Mouse (Mus musculus) hindbrain, embryonic 16.5 days (tissue): ENCODE measurements around the gene Gpr108. TPM values are rescaled to one million over a fixed set of nuclear protein-coding genes. Genes with fewer than 3 reads are reported as not detected.

ENCODE experiments used
- ATAC-seq: fragments of 200-750 bp; cut with Nextera tagmentation; 2 replicates; pipeline ENCODE4 v1.8.0; 2017; ENCODE audit warnings: moderate TSS enrichment, moderate library complexity
- H3K27ac ChIP-seq: fragments of 300-500 bp; sonication (generic); 2 replicates; pipeline ENCODE4 v1.5.1; 2014; ENCODE audit warnings: low read depth, mild to moderate bottlenecking, control low read depth, low read length, moderate library complexity
- H3K27me3 ChIP-seq: fragments of 300-500 bp; sonication (generic); replicated peaks from 2 replicates; pipeline ENCODE4 v1.6.1; 2014; ENCODE audit warnings: low read length; ENCODE audit not compliant: control insufficient read depth, insufficient read depth
- H3K36me3 ChIP-seq: fragments of 300-500 bp; sonication (generic); 2 replicates; pipeline ENCODE4 v1.6.1; 2014; ENCODE audit warnings: mild to moderate bottlenecking, low read length, moderate library complexity, mixed read lengths; ENCODE audit not compliant: control insufficient read depth, insufficient read depth
- H3K4me1 ChIP-seq: fragments of 300-500 bp; sonication (generic); 2 replicates; pipeline ENCODE4 v1.6.1; 2014; ENCODE audit warnings: low read depth, low read length; ENCODE audit not compliant: control insufficient read depth, insufficient read depth
- H3K4me2 ChIP-seq: fragments of 300-500 bp; sonication (generic); 2 replicates; pipeline ENCODE4 v1.6.1; 2014; ENCODE audit warnings: mild to moderate bottlenecking, low read length, control low read depth, moderate library complexity
- H3K4me3 ChIP-seq: fragments of 300-500 bp; sonication (generic); 2 replicates; pipeline ENCODE4 v1.5.1; 2014; ENCODE audit warnings: mild to moderate bottlenecking, low read length, control low read depth, moderate library complexity
- H3K9ac ChIP-seq: fragments of 300-500 bp; sonication (generic); 2 replicates; pipeline ENCODE4 v1.6.1; 2014; ENCODE audit warnings: low read depth, mild to moderate bottlenecking, control low read depth, low read length, moderate library complexity
- H3K9me3 ChIP-seq: fragments of 300-500 bp; sonication (generic); 2 replicates; pipeline ENCODE4 v1.6.1; 2014; ENCODE audit warnings: mild to moderate bottlenecking, low read length, moderate library complexity; ENCODE audit not compliant: control insufficient read depth
- WGBS: fragments of 180-500 bp; shearing (Covaris S2); extraction: QIAGEN DNeasy Blood & Tissue Kit; methylation state at CpG from one replicate; pipeline ENCODE4 v1.1.7; 2014; 5-methylcytosine and 5-hydroxymethylcytosine counted together
- polyA plus RNA-seq: library from polyadenylated mRNA; unstranded; fragments of >200 nt; fragmentation: Nextera tagmentation; extraction: Ambion mirVana; gene quantifications from 2 replicates; pipeline ENCODE4 v1.2.1, GENCODE M21; 2015

Gpr108 gene
- polyA plus RNA-seq, 1 experiment from 2014 or later = 24.2 TPM

GRCm38 (mm10) chr17:57237181-57237580, 11.1 kb downstream of the Gpr108 start:
- Histone ChIP-seq H3K4me1 (no peaks in the 10 kb centered on the region), H3K27ac (no peak overlapping the region), H3K9ac (no peak overlapping the region), H3K27me3 (no peaks in the 10 kb centered on the region), H3K9me3 (no peaks in the 10 kb centered on the region; the same call in 1 of the 2 replicates), H3K36me3 (peaks cover 20% of the 10 kb centered on the region), H3K4me2 (no peak overlapping the region), H3K4me3 (no peak overlapping the region)
- ATAC-seq = no peak
- 92% methylated on average over 9 of the region's 9 CpGs for WGBS

- peaks cover 14% of the 10 kb centered on the region for H3K36me3 ChIP-seq
- no peak overlapping the region for H3K9ac ChIP-seq
- H3K4me2 ChIP-seq = no peak overlapping the region
- no peaks in the 10 kb centered on the region for H3K27me3 ChIP-seq
- WGBS = 94% methylated on average over 5 of the region's 5 CpGs
- no peak for ATAC-seq
- H3K27ac ChIP-seq = no peak overlapping the region
- H3K4me1 ChIP-seq = no peaks in the 10 kb centered on the region
- H3K9me3 ChIP-seq = no peaks in the 10 kb centered on the region
- no peak overlapping the region for H3K4me3 ChIP-seq
Measured at GRCm38 (mm10) chr17:57235803-57236202, 12.4 kb downstream of the Gpr108 start.

DNA sequence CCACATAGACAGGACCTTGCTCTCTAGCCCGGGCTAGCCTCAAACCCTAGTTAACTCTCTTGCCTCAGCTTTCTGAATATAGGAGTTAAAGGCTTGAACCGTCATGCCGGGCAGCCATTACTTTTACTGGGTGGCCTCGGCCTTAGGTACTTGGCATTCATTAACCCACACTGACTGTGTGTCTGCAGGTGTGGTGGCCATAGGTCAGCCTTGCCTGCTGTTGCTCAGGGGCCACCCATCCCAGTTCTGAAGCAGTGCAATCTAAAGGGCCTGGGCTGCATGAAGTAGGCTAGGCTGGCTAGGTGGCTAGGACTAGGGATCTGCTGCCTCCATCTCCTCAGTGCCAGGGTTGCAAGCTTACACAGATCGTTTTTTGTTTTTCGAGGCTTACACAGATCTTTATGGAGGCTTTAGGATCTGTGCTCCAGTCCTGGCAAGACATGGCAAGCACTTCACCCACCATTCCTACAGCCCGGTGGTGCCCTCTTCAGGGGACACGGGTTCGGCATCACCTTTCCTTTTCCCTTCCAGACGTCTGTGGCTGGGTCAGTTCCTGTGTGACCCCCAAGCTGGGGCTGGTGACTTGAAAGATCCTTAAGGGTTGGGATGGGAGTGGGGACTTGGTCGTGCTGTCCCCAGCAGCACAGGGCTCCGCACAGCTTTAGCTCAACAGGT, 13.9 kb downstream of the Gpr108 start:
- Histone ChIP-seq H3K27ac (no peak overlapping the region), H3K4me3 (no peak overlapping the region), H3K9me3 (no peaks in the 10 kb centered on the region), H3K27me3 (no peaks in the 10 kb centered on the region), H3K36me3 (peaks cover 14% of the 10 kb centered on the region), H3K4me1 (no peaks in the 10 kb centered on the region), H3K9ac (no peak overlapping the region), H3K4me2 (no peak overlapping the region)
- 80% methylated on average over 12 of the region's 12 CpGs for WGBS
- ATAC-seq = no peak

GRCm38 (mm10) chr17:57233038-57233437, 15.2 kb downstream of the Gpr108 start:
- H3K27me3 ChIP-seq = no peaks in the 10 kb centered on the region
- H3K9me3 ChIP-seq = no peaks in the 10 kb centered on the region
- ATAC-seq = no peak
- H3K4me1 ChIP-seq = no peaks in the 10 kb centered on the region
- no peak overlapping the region for H3K27ac ChIP-seq
- H3K4me3 ChIP-seq = no peak overlapping the region
- H3K9ac ChIP-seq = no peak overlapping the region
- WGBS = 50% methylated on average over 7 of the region's 7 CpGs
- peaks cover 13% of the 10 kb centered on the region for H3K36me3 ChIP-seq
- H3K4me2 ChIP-seq = no peak overlapping the region

- Histone ChIP-seq H3K27ac (no peak overlapping the region), H3K36me3 (peaks cover 5% of the 10 kb centered on the region), H3K4me2 (no peak overlapping the region), H3K9me3 (no peaks in the 10 kb centered on the region), H3K27me3 (no peaks in the 10 kb centered on the region), H3K4me1 (no peaks in the 10 kb centered on the region), H3K4me3 (no peak overlapping the region), H3K9ac (no peak overlapping the region)
- ATAC-seq = no peak
- WGBS = 89% methylated on average over 1 of the region's 1 CpGs
Measured at GRCm38 (mm10) chr17:57232200-57232599, 16.0 kb downstream of the Gpr108 start.

DNA sequence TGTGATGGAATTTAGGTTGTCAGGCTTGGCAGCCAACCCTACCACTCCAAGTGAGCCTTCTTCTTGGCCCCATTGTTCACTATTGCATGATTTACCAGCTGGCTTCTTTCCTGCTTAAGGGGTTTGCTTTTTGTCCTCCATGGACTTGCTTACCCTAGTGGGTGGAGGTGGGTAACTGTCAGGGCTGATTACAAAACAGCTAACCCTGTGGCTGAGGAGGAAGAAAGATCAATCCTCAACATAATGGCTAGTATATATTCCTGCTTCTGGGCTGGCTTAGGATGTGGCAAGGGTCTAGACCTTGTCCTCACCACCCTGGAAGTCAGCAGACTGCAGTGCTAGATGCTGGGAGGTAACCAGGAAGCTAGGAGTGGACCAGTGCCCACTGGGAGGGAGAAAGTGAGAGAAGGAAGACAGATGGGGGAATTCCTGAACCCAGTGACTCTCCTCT, 16.9 kb downstream of the Gpr108 start:
- ATAC-seq = peak; percentile 42; the same call in 1 of the 2 replicates
- Histone ChIP-seq H3K9ac (no peak overlapping the region), H3K27me3 (no peaks in the 10 kb centered on the region), H3K4me2 (no peak overlapping the region), H3K36me3 (peaks cover 4% of the 10 kb centered on the region; the same call in 1 of the 2 replicates), H3K4me1 (no peaks in the 10 kb centered on the region), H3K4me3 (no peak overlapping the region), H3K27ac (no peak overlapping the region), H3K9me3 (no peaks in the 10 kb centered on the region)

DNA sequence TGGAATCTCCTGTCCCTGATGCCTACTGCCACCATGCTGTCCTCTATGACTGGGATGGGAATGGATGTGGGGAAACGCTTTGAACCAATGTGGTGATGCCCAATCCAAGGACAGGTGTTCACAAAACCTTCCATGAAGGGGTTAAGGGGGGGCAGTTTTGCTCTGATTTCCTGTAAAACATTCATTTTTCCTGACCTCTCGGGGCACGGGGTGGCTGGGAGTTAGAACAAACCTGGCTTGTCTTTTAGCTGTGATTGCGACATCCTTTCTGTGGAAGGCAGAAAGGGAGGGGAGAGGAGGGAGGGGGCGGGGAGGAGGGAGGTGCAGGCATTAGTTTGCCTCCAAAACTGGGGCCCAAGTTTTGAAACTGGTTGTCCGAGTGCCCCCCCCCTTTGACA, 17.5 kb downstream of the Gpr108 start:
- Histone ChIP-seq H3K36me3 (no peaks in the 10 kb centered on the region; the same call in 1 of the 2 replicates), H3K9ac (no peak overlapping the region), H3K9me3 (no peaks in the 10 kb centered on the region), H3K4me3 (no peak overlapping the region), H3K27ac (no peak overlapping the region), H3K4me2 (no peak overlapping the region), H3K4me1 (no peaks in the 10 kb centered on the region), H3K27me3 (no peaks in the 10 kb centered on the region)
- 70% methylated on average over 5 of the region's 6 CpGs for WGBS
- ATAC-seq = no peak

- no peak for ATAC-seq
- H3K4me1 ChIP-seq = no peaks in the 10 kb centered on the region
- 75% methylated on average over 15 of the region's 15 CpGs for WGBS
Measured at GRCm38 (mm10) chr17:57229851-57230727, 18.2 kb downstream of the Gpr108 start.

DNA sequence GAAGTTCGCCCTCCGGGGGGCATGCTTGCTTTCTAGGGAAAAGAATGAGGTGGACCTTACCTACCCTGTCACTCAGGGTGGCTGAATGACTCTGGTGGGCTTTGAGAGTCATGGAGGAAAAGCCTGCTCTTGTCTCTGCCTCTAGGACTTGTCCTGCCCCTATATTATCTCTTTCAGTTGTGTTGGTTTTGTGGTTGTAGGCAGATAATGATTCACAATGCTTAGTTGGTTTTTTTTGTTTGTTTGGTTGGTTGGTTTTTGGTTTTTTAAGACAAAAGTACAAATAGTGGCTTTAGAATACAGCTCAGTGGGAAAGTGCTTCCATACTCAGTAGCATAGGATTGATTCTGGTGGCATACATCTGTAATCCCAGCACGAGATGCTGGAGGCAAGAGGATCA, 19.4 kb downstream of the Gpr108 start:
- Histone ChIP-seq H3K27ac (no peak overlapping the region), H3K9ac (no peak overlapping the region), H3K9me3 (no peaks in the 10 kb centered on the region), H3K4me1 (no peaks in the 10 kb centered on the region), H3K36me3 (no peaks in the 10 kb centered on the region), H3K27me3 (no peaks in the 10 kb centered on the region), H3K4me2 (no peak overlapping the region), H3K4me3 (no peak overlapping the region)
- 89% methylated on average over 3 of the region's 3 CpGs for WGBS
- no peak for ATAC-seq

More at GRCm38 (mm10) chr17:57229851-57230727, 18.2 kb downstream of the Gpr108 start:
- no peak overlapping the region for H3K27ac ChIP-seq
- H3K9ac ChIP-seq = no peak overlapping the region
- no peaks in the 10 kb centered on the region for H3K9me3 ChIP-seq
- no peaks in the 10 kb centered on the region for H3K27me3 ChIP-seq
- no peak overlapping the region for H3K4me2 ChIP-seq
- H3K4me3 ChIP-seq = no peak overlapping the region
- H3K36me3 ChIP-seq = no peaks in the 10 kb centered on the region; the same call in 1 of the 2 replicates
